Comparison of ENCODE assay signal across 25 mouse cellular contexts in genomic region chr10:105495248-105495647, GRCm38 (mm10).
A peak's percentile ranks its signal among the peaks of the same experiment; 100 is the strongest.
DNase-seq lines count a peak whose midpoint lies in the region; ATAC-seq lines count a peak whose summit lies in the region.
"Had no signal": no experiment of that assay in that cellular context is flagged by ENCODE, and none has a peak within 500 bp of the region (broad histone marks: within the 10 kb centered on the region; RNA-seq: fewer than 3 reads in every experiment).

No protein-coding gene starts in this region.

- no peak overlapping the region for H3K4me3 ChIP-seq in embryonic facial prominence, embryonic 14.5 days (ENCODE audit: low read depth, low read length)
- H3K4me3 ChIP-seq in embryonic facial prominence, embryonic 10.5 days: no peak overlapping the region
- no peak overlapping the region for H3K4me3 ChIP-seq in intestine, embryonic 16.5 days (ENCODE audit: low read length)
- H3K4me3 ChIP-seq in intestine, embryonic 15.5 days (replicated peaks): no peak overlapping the region
- H3K4me3 ChIP-seq: embryonic facial prominence, embryonic 13.5 days; forebrain, embryonic 10.5 days; forebrain, embryonic 13.5 days; heart, adult 2 months; heart, embryonic 10.5 days; heart, embryonic 13.5 days; hindbrain, embryonic 12.5 days had no signal

- H3K9ac ChIP-seq in embryonic facial prominence, embryonic 14.5 days (ENCODE audit: low read depth, low read length): no peak overlapping the region
- H3K9ac ChIP-seq in intestine, embryonic 16.5 days (ENCODE audit: low read depth, low read length): no peak overlapping the region
- no peak overlapping the region for H3K9ac ChIP-seq in intestine, embryonic 15.5 days
- H3K9ac ChIP-seq: embryonic facial prominence, embryonic 13.5 days; forebrain, embryonic 13.5 days; heart, embryonic 13.5 days; hindbrain, embryonic 12.5 days had no signal

- H3K27ac ChIP-seq in embryonic facial prominence, embryonic 14.5 days (replicated peaks; ENCODE audit: low read depth, low read length): no peak overlapping the region
- no peak overlapping the region for H3K27ac ChIP-seq in embryonic facial prominence, embryonic 10.5 days (replicated peaks)
- H3K27ac ChIP-seq in intestine, embryonic 16.5 days (ENCODE audit: low read length): no peak overlapping the region
- H3K27ac ChIP-seq in intestine, embryonic 15.5 days: no peak overlapping the region
- H3K27ac ChIP-seq: embryonic facial prominence, embryonic 13.5 days; forebrain, embryonic 10.5 days; forebrain, embryonic 13.5 days; heart, adult 2 months; heart, embryonic 10.5 days; heart, embryonic 13.5 days; hindbrain, embryonic 12.5 days had no signal

- H3K4me2 ChIP-seq in embryonic facial prominence, embryonic 14.5 days (ENCODE audit: low read depth, low read length): no peak overlapping the region
- H3K4me2 ChIP-seq in intestine, embryonic 16.5 days (ENCODE audit: low read depth, low read length): no peak overlapping the region
- no peak overlapping the region for H3K4me2 ChIP-seq in intestine, embryonic 15.5 days (replicated peaks)
- H3K4me2 ChIP-seq: embryonic facial prominence, embryonic 13.5 days; forebrain, embryonic 13.5 days; heart, embryonic 13.5 days; hindbrain, embryonic 12.5 days had no signal

- H3K4me1 ChIP-seq in embryonic facial prominence, embryonic 14.5 days (ENCODE audit: control insufficient read depth, insufficient read depth, low read length): no peaks in the 10 kb centered on the region
- H3K4me1 ChIP-seq in embryonic facial prominence, embryonic 10.5 days: peaks cover 15% of the 10 kb centered on the region; the same call in 1 of the 2 replicates
- peaks cover 11% of the 10 kb centered on the region; the same call in 1 of the 2 replicates for H3K4me1 ChIP-seq in intestine, embryonic 16.5 days (ENCODE audit: control insufficient read depth, insufficient read depth, low read length)
- 0 out of 2 replicates have a peak, but pooled peaks cover 3% of the 10 kb centered on the region for H3K4me1 ChIP-seq in intestine, embryonic 15.5 days (replicated peaks)

- 0 out of 2 replicates have a peak, but pooled peaks cover 3% of the 10 kb centered on the region for H3K36me3 ChIP-seq in embryonic facial prominence, embryonic 14.5 days (ENCODE audit: control insufficient read depth, insufficient read depth, low read length)
- H3K36me3 ChIP-seq in embryonic facial prominence, embryonic 10.5 days (replicated peaks): no peaks in the 10 kb centered on the region
- H3K36me3 ChIP-seq in intestine, embryonic 16.5 days (ENCODE audit: control insufficient read depth, insufficient read depth, low read length): no peaks in the 10 kb centered on the region
- no peaks in the 10 kb centered on the region for H3K36me3 ChIP-seq in intestine, embryonic 15.5 days
- H3K36me3 ChIP-seq: embryonic facial prominence, embryonic 13.5 days; forebrain, embryonic 10.5 days; heart, embryonic 10.5 days; hindbrain, embryonic 12.5 days had no signal

- no peaks in the 10 kb centered on the region for H3K27me3 ChIP-seq in embryonic facial prominence, embryonic 14.5 days (replicated peaks; ENCODE audit: control insufficient read depth, insufficient read depth, low read length)
- no peaks in the 10 kb centered on the region for H3K27me3 ChIP-seq in embryonic facial prominence, embryonic 10.5 days (replicated peaks; ENCODE audit: low read depth, poor library complexity, severe bottlenecking)
- no peaks in the 10 kb centered on the region for H3K27me3 ChIP-seq in intestine, embryonic 16.5 days (replicated peaks; ENCODE audit: control insufficient read depth, insufficient read depth, low read length)
- no peaks in the 10 kb centered on the region for H3K27me3 ChIP-seq in intestine, embryonic 15.5 days (replicated peaks)
- H3K27me3 ChIP-seq: embryonic facial prominence, embryonic 13.5 days; heart, embryonic 13.5 days; hindbrain, embryonic 12.5 days; Patski had no signal

- no peak for ATAC-seq in embryonic facial prominence, embryonic 14.5 days (ENCODE audit: low read depth)
- ATAC-seq in intestine, embryonic 16.5 days: 0 out of 2 replicates have a peak, but pooled peaks have one; percentile 16
- ATAC-seq in intestine, embryonic 15.5 days: no peak
- ATAC-seq: forebrain, embryonic 13.5 days; forebrain, embryonic 16.5 days; Patski had no signal

- peak; percentile 35 for DNase-seq in embryonic facial prominence, embryonic 14.5 days (ENCODE audit: low spot score)
- DNase-seq in embryonic facial prominence, embryonic 10.5 days (ENCODE audit: low spot score): no peak
- DNase-seq in retina, postnatal 1 day: peak; percentile 72
- no peak for DNase-seq in retina, embryonic 14.5 days (ENCODE audit: low spot score)
- no peak for DNase-seq in embryo, embryonic 10 days (ENCODE audit: low spot score)
- DNase-seq: adrenal gland, postnatal 10 days; adrenal gland, postnatal 36 days; cerebellum, adult 18-20 months; cerebellum, adult 9-10 months; cerebellum, postnatal 14 days; gastrocnemius, postnatal 10 days; gastrocnemius, postnatal 36 days; heart, adult 2 months; heart, postnatal 14 days; heart, postnatal 4 days had no signal

- WGBS in embryonic facial prominence, embryonic 14.5 days: 82% methylated on average over 6 of the region's 6 CpGs
- 88% methylated on average over 6 of the region's 6 CpGs for WGBS in embryonic facial prominence, embryonic 10.5 days
- WGBS in intestine, embryonic 16.5 days: 78% methylated on average over 6 of the region's 6 CpGs
- WGBS in intestine, embryonic 15.5 days: 69% methylated on average over 6 of the region's 6 CpGs

- no peaks in the 10 kb centered on the region for H3K9me3 ChIP-seq in embryonic facial prominence, embryonic 14.5 days (ENCODE audit: control insufficient read depth, low read length)
- no peaks in the 10 kb centered on the region for H3K9me3 ChIP-seq in embryonic facial prominence, embryonic 10.5 days
- H3K9me3 ChIP-seq in intestine, embryonic 16.5 days (ENCODE audit: control insufficient read depth, low read length): no peaks in the 10 kb centered on the region
- H3K9me3 ChIP-seq in intestine, embryonic 15.5 days: no peaks in the 10 kb centered on the region
- H3K9me3 ChIP-seq: embryonic facial prominence, embryonic 13.5 days; forebrain, embryonic 10.5 days; forebrain, embryonic 13.5 days; heart, embryonic 10.5 days; heart, embryonic 13.5 days; hindbrain, embryonic 12.5 days had no signal

Comparison
In these comparisons a context has a peak if more than half of its experiments do, and no peak if none do; other contexts are left out.
1. DNase-seq: peak in embryonic facial prominence, embryonic 14.5 days (single experiment) and retina, postnatal 1 day (single experiment); none in embryonic facial prominence, embryonic 10.5 days (single experiment), retina, embryonic 14.5 days (single experiment) and embryo, embryonic 10 days (single experiment).